Mouse (Mus musculus): Measurements from ENCODE around the gene Gm38392. TPM values are rescaled to one million over a fixed set of nuclear protein-coding genes. Genes with fewer than 3 reads are reported as not detected.

Gene Gm38392
- polyA plus RNA-seq, 1 experiment from 2014 or later = 4.1 TPM

GRCm38 (mm10) chr3:88209306-88209705 lies 77.7 kb downstream of the Gm38392 start:
- ATAC-seq (ENCODE audit: insufficient number of reproducible peaks, low FRiP score, low TSS enrichment, low read depth) = no peak
- no peak overlapping the region for H3K4me3 ChIP-seq
- peaks cover 99% of the 10 kb centered on the region for H3K27me3 ChIP-seq
- 0% methylated on average over 6 of the region's 6 CpGs for WGBS
- H3K9me3 ChIP-seq = no peaks in the 10 kb centered on the region
- no peak overlapping the region for H3K9ac ChIP-seq
- H3K36me3 ChIP-seq = no peaks in the 10 kb centered on the region
- no peak overlapping the region for H3K27ac ChIP-seq
- H3K4me2 ChIP-seq = no peak overlapping the region
- peaks cover 1% of the 10 kb centered on the region for H3K4me1 ChIP-seq

- Histone ChIP-seq H3K27ac (no peak overlapping the region), H3K36me3 (no peaks in the 10 kb centered on the region), H3K27me3 (peaks cover 99% of the 10 kb centered on the region), H3K9ac (no peak overlapping the region), H3K9me3 (no peaks in the 10 kb centered on the region), H3K4me2 (no peak overlapping the region), H3K4me3 (no peak overlapping the region), H3K4me1 (no peaks in the 10 kb centered on the region)
- 9% methylated on average over 3 of the region's 3 CpGs for WGBS
- ATAC-seq (ENCODE audit: insufficient number of reproducible peaks, low FRiP score, low TSS enrichment, low read depth) = no peak
Measured at GRCm38 (mm10) chr3:88208226-88208720, 78.7 kb downstream of the Gm38392 start.

GRCm38 (mm10) chr3:88207451-88208100 lies 79.4 kb downstream of the Gm38392 start:
- Histone ChIP-seq H3K27me3 (peaks cover 100% of the 10 kb centered on the region), H3K27ac (no peak overlapping the region), H3K4me3 (no peak overlapping the region)

GRCm38 (mm10) chr3:88206901-88207371 lies 80.1 kb downstream of the Gm38392 start:
- H3K9me3 ChIP-seq = no peaks in the 10 kb centered on the region
- 2% methylated on average over 14 of the region's 14 CpGs for WGBS
- no peaks in the 10 kb centered on the region for H3K4me1 ChIP-seq
- H3K4me3 ChIP-seq = no peak overlapping the region
- ATAC-seq (ENCODE audit: insufficient number of reproducible peaks, low FRiP score, low TSS enrichment, low read depth) = no peak
- no peak overlapping the region for H3K4me2 ChIP-seq
- H3K36me3 ChIP-seq = no peaks in the 10 kb centered on the region
- H3K27me3 ChIP-seq = peaks cover 100% of the 10 kb centered on the region
- H3K9ac ChIP-seq = no peak overlapping the region
- no peak overlapping the region for H3K27ac ChIP-seq

More at GRCm38 (mm10) chr3:88207451-88208100, 79.4 kb downstream of the Gm38392 start:
- no peak for ATAC-seq (ENCODE audit: insufficient number of reproducible peaks, low FRiP score, low TSS enrichment, low read depth)
- Histone ChIP-seq H3K9ac (no peak overlapping the region), H3K4me1 (no peaks in the 10 kb centered on the region), H3K4me2 (no peak overlapping the region), H3K36me3 (no peaks in the 10 kb centered on the region), H3K9me3 (no peaks in the 10 kb centered on the region)
- WGBS = 2% methylated on average over 15 of the region's 15 CpGs

- no peaks in the 10 kb centered on the region for H3K4me1 ChIP-seq
- H3K4me3 ChIP-seq = no peak overlapping the region
- ATAC-seq (ENCODE audit: insufficient number of reproducible peaks, low FRiP score, low TSS enrichment, low read depth) = no peak
- H3K36me3 ChIP-seq = no peaks in the 10 kb centered on the region
- H3K4me2 ChIP-seq = no peak overlapping the region
- no peak overlapping the region for H3K9ac ChIP-seq
- H3K9me3 ChIP-seq = no peaks in the 10 kb centered on the region
- peaks cover 100% of the 10 kb centered on the region for H3K27me3 ChIP-seq
- H3K27ac ChIP-seq = no peak overlapping the region
- WGBS = 9% methylated on average over 3 of the region's 3 CpGs
Measured at GRCm38 (mm10) chr3:88206500-88206899, 80.5 kb downstream of the Gm38392 start.

GRCm38 (mm10) chr3:88205563-88206491 lies 81.2 kb downstream of the Gm38392 start:
- 3% methylated on average over 8 of the region's 8 CpGs for WGBS
- no peaks in the 10 kb centered on the region for H3K9me3 ChIP-seq
- H3K9ac ChIP-seq = no peak overlapping the region
- ATAC-seq (ENCODE audit: insufficient number of reproducible peaks, low FRiP score, low TSS enrichment, low read depth) = no peak
- H3K27ac ChIP-seq = no peak overlapping the region
- H3K27me3 ChIP-seq = peaks cover 100% of the 10 kb centered on the region
- H3K36me3 ChIP-seq = no peaks in the 10 kb centered on the region
- H3K4me1 ChIP-seq = peaks cover 3% of the 10 kb centered on the region
- no peak overlapping the region for H3K4me2 ChIP-seq
- no peak overlapping the region for H3K4me3 ChIP-seq

- Histone ChIP-seq H3K36me3 (no peaks in the 10 kb centered on the region), H3K9ac (no peak overlapping the region), H3K27me3 (peaks cover 100% of the 10 kb centered on the region), H3K4me3 (no peak overlapping the region), H3K9me3 (no peaks in the 10 kb centered on the region), H3K27ac (no peak overlapping the region), H3K4me1 (peaks cover 10% of the 10 kb centered on the region), H3K4me2 (no peak overlapping the region)
- 10% methylated on average over 4 of the region's 4 CpGs for WGBS
- no peak for ATAC-seq (ENCODE audit: insufficient number of reproducible peaks, low FRiP score, low TSS enrichment, low read depth)
Measured at GRCm38 (mm10) chr3:88205176-88205562, 81.8 kb downstream of the Gm38392 start.

- Histone ChIP-seq H3K4me2 (no peak overlapping the region), H3K9me3 (no peaks in the 10 kb centered on the region), H3K27ac (no peak overlapping the region), H3K27me3 (peaks cover 98% of the 10 kb centered on the region), H3K9ac (no peak overlapping the region), H3K36me3 (no peaks in the 10 kb centered on the region), H3K4me1 (peaks cover 11% of the 10 kb centered on the region), H3K4me3 (no peak overlapping the region)
- no peak for ATAC-seq (ENCODE audit: insufficient number of reproducible peaks, low FRiP score, low TSS enrichment, low read depth)
- 26% methylated on average over 1 of the region's 1 CpGs for WGBS
Measured at GRCm38 (mm10) chr3:88204751-88205150, 82.3 kb downstream of the Gm38392 start.

GRCm38 (mm10) chr3:88203999-88204700 lies 82.9 kb downstream of the Gm38392 start:
- 8% methylated on average over 7 of the region's 7 CpGs for WGBS
- peaks cover 98% of the 10 kb centered on the region for H3K27me3 ChIP-seq
- H3K4me3 ChIP-seq = no peak overlapping the region
- ATAC-seq (ENCODE audit: insufficient number of reproducible peaks, low FRiP score, low TSS enrichment, low read depth) = no peak
- H3K36me3 ChIP-seq = no peaks in the 10 kb centered on the region
- H3K4me2 ChIP-seq = no peak overlapping the region
- no peak overlapping the region for H3K9ac ChIP-seq
- no peaks in the 10 kb centered on the region for H3K9me3 ChIP-seq
- no peak overlapping the region for H3K27ac ChIP-seq
- H3K4me1 ChIP-seq = peaks cover 11% of the 10 kb centered on the region

- Histone ChIP-seq H3K9ac (no peak overlapping the region), H3K4me2 (no peak overlapping the region), H3K9me3 (no peaks in the 10 kb centered on the region), H3K36me3 (no peaks in the 10 kb centered on the region), H3K4me1 (peaks cover 11% of the 10 kb centered on the region), H3K27me3 (peaks cover 97% of the 10 kb centered on the region), H3K27ac (no peak overlapping the region), H3K4me3 (no peak overlapping the region)
- 10% methylated on average over 5 of the region's 5 CpGs for WGBS
- ATAC-seq (ENCODE audit: insufficient number of reproducible peaks, low FRiP score, low TSS enrichment, low read depth) = no peak
Measured at GRCm38 (mm10) chr3:88203456-88203855, 83.6 kb downstream of the Gm38392 start.

- Histone ChIP-seq H3K27ac (no peak overlapping the region), H3K36me3 (no peaks in the 10 kb centered on the region)
- WGBS = 7% methylated on average over 6 of the region's 6 CpGs
Measured at GRCm38 (mm10) chr3:88202986-88203385, 84.0 kb downstream of the Gm38392 start.

More at GRCm38 (mm10) chr3:88202986-88203385, 84.0 kb downstream of the Gm38392 start:
- Histone ChIP-seq H3K4me2 (no peak overlapping the region), H3K9me3 (no peaks in the 10 kb centered on the region), H3K27me3 (peaks cover 97% of the 10 kb centered on the region), H3K9ac (no peak overlapping the region), H3K4me3 (no peak overlapping the region), H3K4me1 (peaks cover 11% of the 10 kb centered on the region)
- ATAC-seq (ENCODE audit: insufficient number of reproducible peaks, low FRiP score, low TSS enrichment, low read depth) = no peak

Measured in limb, embryonic 15.5 days (tissue).